30 mouse cellular contexts compared by ENCODE assay signal in genomic region chr2:79284206-79284605, GRCm38 (mm10).
"Had no signal": no experiment of that assay in that cellular context is flagged by ENCODE, and none has a peak within 500 bp of the region (broad histone marks: within the 10 kb centered on the region; RNA-seq: fewer than 3 reads in every experiment).

No protein-coding gene starts in this region.

- H3K4me3 ChIP-seq: left cerebral cortex, adult 2 months; limb, embryonic 10.5 days; limb, embryonic 12.5 days; limb, embryonic 13.5 days; limb, embryonic 15.5 days; liver, embryonic 12.5 days; liver, embryonic 13.5 days; liver, embryonic 15.5 days; lung, embryonic 15.5 days; megakaryocyte, embryonic 14.5 days; midbrain, embryonic 10.5 days; midbrain, embryonic 15.5 days; myocyte; neural tube, embryonic 12.5 days had no signal

- H3K27me3 ChIP-seq: limb, embryonic 12.5 days; limb, embryonic 13.5 days; limb, embryonic 15.5 days; liver, embryonic 12.5 days; liver, embryonic 13.5 days; liver, embryonic 15.5 days; lung, embryonic 15.5 days; megakaryocyte, embryonic 14.5 days; midbrain, embryonic 15.5 days; neural tube, embryonic 12.5 days had no signal

- H3K27ac ChIP-seq: left cerebral cortex, adult 2 months; limb, embryonic 10.5 days; limb, embryonic 12.5 days; limb, embryonic 13.5 days; limb, embryonic 15.5 days; liver, embryonic 12.5 days; liver, embryonic 13.5 days; liver, embryonic 14.5 days; liver, embryonic 15.5 days; lung, embryonic 15.5 days; macrophage; midbrain, embryonic 10.5 days; midbrain, embryonic 15.5 days; neural tube, embryonic 12.5 days had no signal

- H3K4me1 ChIP-seq: limb, embryonic 10.5 days; limb, embryonic 12.5 days; limb, embryonic 13.5 days; limb, embryonic 15.5 days; liver, embryonic 12.5 days; liver, embryonic 13.5 days; liver, embryonic 15.5 days; lung, embryonic 15.5 days; megakaryocyte, embryonic 14.5 days; midbrain, embryonic 10.5 days; midbrain, embryonic 15.5 days; neural tube, embryonic 12.5 days had no signal

- H3K9ac ChIP-seq: limb, embryonic 12.5 days; limb, embryonic 13.5 days; limb, embryonic 15.5 days; liver, embryonic 12.5 days; liver, embryonic 13.5 days; liver, embryonic 14.5 days; liver, embryonic 15.5 days; liver, postnatal 0 days; lung, embryonic 14.5 days; lung, embryonic 15.5 days; midbrain, embryonic 15.5 days; neural tube, embryonic 12.5 days had no signal

- H3K36me3 ChIP-seq: limb, embryonic 10.5 days; limb, embryonic 12.5 days; limb, embryonic 13.5 days; limb, embryonic 15.5 days; lung, embryonic 15.5 days; midbrain, embryonic 10.5 days; midbrain, embryonic 15.5 days; neural tube, embryonic 12.5 days had no signal

- DNase-seq: left cerebral cortex, postnatal 4 days; liver; liver, embryonic 13.5 days; liver, postnatal 0 days; lung, adult 18-20 months; lung, adult 2 months; lung, embryonic 14.5 days; lung, postnatal 10 days; lung, postnatal 14 days; lung, postnatal 36 days; lung, postnatal 4 days; midbrain, embryonic 14.5 days had no signal

- H3K4me2 ChIP-seq: limb, embryonic 12.5 days; limb, embryonic 13.5 days; limb, embryonic 15.5 days; liver, embryonic 11.5 days; liver, embryonic 12.5 days; liver, embryonic 13.5 days; liver, embryonic 15.5 days; lung, embryonic 14.5 days; lung, embryonic 15.5 days; midbrain, embryonic 15.5 days; neural tube, embryonic 12.5 days had no signal

- H3K9me3 ChIP-seq: limb, embryonic 10.5 days; limb, embryonic 12.5 days; limb, embryonic 13.5 days; limb, embryonic 15.5 days; liver, embryonic 12.5 days; liver, embryonic 13.5 days; liver, embryonic 15.5 days; lung, embryonic 15.5 days; megakaryocyte, embryonic 14.5 days; midbrain, embryonic 10.5 days; midbrain, embryonic 15.5 days; neural tube, embryonic 12.5 days had no signal

- ATAC-seq: liver, embryonic 12.5 days; liver, postnatal 0 days; lung, postnatal 0 days; midbrain, embryonic 15.5 days; midbrain, embryonic 16.5 days had no signal
